Mouse (Mus musculus): ENCODE measurements around the gene Perm1.

GRCm38 (mm10) chr4:156193200-156193590 lies 22.5 kb upstream of the Perm1 start:
- TF ChIP-seq CTCF (IDR thresholded peaks at IDR 0.05; ENCODE audit: low read depth): no peak
- TF ChIP-seq EP300 (IDR thresholded peaks at IDR 0.05; ENCODE audit: low read depth): no peak

All from heart, postnatal 0 days (tissue).